Mouse (Mus musculus) erythroblast, adult 5-6 weeks (primary cell): ENCODE measurements around the gene Msh5. TPM values are rescaled to one million over a fixed set of nuclear protein-coding genes. Genes with fewer than 3 reads are reported as not detected.
A peak's percentile ranks its signal among the peaks of the same experiment; 100 is the strongest.

Source experiments
- ATAC-seq: replicated peaks from 2 replicates; pipeline ENCODE4 v1.8.0; 2016; ENCODE audit warnings: moderate number of reproducible peaks, mild to moderate bottlenecking, moderate TSS enrichment, inconsistent platforms; ENCODE audit not compliant: poor library complexity, low FRiP score, severe bottlenecking
- total RNA-seq, 2 experiments: library from RNA; stranded (forward) in 1 of 2; stranded (reverse) in 1 of 2; fragments of 150-400 nt in 1 of 2; fragments of 200-764, 138-1000 nt in 1 of 2; gene quantifications; 2 replicates each; pipeline versions ENCODE4 v1.2.3 to v1.2.4; 2015 to 2017; ENCODE audit warnings: low replicate concordance in 2 of 2

Msh5 gene
- total RNA-seq (2015; ENCODE audit: low replicate concordance) (0.38 and 1.5 TPM in 2 replicates), total RNA-seq (2017; ENCODE audit: low replicate concordance) (5.7 and 8.8 TPM in 2 replicates)

GRCm38 (mm10) chr17:35046681-35047455 is at the start of gene Msh5:
Gene Msh5, minus strand, starts transcription at chr17:35046745.
- peak; percentile 77 for ATAC-seq

GRCm38 (mm10) chr17:35094475-35095365 is 48.2 kb upstream of the Msh5 start:
- ATAC-seq, result no peak

GRCm38 (mm10) chr17:35092403-35093198 is 46.1 kb upstream of the Msh5 start:
- ATAC-seq, result no peak

DNA sequence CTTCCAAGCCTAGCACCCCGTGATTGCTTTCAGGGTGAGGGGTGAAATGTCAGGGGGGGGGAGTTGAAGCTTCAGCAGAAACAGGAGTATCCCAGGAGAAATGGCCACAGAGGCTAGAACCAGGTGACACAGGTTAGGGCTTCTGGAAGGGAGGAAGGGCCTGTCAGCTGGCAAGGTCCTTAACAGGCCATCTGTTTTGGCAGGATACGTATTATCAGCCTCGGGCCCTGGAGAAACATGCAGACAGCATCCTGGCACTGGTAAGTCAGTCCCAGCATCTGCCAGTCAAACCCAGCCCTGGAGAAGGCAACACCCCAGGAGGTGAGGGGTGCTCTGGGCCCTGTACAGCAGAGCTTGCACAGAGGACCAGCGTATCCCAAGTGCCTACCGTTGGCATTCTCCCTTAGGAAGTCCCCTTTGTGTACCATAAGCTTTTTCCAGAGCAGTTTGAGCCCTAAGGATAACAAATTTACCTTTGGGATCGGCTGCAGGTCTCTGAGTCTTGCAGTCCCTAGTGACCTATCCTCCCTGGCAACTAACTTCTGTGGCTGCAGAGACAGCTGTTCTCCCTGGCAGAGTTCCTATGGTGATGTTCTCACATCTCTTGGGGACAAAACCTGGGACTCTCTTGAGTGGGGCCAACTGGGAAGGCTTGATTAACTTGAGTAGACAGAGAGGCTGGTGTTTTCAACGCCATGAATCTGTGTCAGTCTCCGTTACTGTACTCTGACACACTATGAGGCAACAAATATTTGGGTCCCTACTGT is 43.8 kb upstream of the Msh5 start:
- ATAC-seq, result peak; percentile 80

DNA sequence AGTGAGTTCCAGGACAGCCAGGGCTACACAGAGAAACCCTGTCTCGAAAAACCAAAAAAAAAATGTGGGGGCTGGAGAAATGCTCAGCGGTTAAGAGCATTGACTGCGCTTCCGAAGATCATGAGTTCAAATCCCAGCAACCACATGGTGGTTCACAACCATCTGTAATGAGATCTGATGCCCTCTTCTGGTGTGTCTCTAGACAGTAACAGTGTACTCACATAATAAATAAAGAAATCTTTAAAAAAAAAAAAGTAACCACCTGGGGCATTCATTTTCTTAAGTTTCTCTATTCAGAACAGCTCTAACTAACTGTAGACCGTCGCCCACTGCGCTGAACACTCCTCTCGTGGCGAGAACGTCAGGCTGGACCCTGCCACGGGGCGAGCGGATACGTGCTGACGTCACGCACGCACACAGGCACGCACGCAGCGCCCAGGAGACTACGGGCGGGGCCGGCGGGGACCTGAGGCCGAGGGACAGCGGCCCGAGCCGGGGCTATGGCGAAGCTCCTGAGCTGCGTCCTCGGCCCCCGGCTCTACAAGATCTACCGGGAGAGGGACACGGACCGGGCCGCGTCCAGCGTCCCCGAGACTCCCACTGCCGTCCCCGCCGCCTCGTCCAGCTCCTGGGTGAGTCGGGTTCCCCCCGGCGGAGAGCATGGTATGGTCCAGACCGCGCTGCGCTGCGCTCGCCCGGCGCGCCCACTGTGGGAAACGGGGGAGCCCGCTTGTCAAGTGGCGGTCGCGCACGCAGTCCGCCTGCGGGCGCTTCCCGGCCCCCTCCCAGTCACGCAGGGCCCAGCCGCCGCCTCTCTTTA is 42.5 kb upstream of the Msh5 start, which contains the start of gene Abhd16a:
TSS of gene Abhd16a (plus strand) at position 439 of the 820 bp plus-strand sequence.
- peak; percentile 90 for ATAC-seq

DNA sequence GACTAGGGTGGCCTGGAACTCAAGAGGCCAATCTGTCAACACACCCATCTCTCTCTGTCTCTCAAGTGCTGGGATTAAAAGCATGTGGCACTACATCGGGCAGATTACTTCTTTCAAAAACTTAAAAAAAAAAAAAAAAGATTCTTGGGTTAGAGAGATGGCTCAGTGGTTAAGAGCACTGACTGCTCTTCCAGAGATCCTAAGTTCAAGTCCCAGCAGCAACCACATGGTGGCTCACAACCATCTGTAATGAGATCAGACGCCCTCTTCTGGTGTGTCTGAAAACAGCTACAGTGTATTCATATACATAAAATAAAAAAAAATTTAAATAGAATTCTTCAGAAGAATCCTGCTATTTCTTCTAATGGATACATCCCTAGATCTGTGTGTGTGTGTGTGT is 41.6 kb upstream of the Msh5 start:
- ATAC-seq, result no peak

DNA sequence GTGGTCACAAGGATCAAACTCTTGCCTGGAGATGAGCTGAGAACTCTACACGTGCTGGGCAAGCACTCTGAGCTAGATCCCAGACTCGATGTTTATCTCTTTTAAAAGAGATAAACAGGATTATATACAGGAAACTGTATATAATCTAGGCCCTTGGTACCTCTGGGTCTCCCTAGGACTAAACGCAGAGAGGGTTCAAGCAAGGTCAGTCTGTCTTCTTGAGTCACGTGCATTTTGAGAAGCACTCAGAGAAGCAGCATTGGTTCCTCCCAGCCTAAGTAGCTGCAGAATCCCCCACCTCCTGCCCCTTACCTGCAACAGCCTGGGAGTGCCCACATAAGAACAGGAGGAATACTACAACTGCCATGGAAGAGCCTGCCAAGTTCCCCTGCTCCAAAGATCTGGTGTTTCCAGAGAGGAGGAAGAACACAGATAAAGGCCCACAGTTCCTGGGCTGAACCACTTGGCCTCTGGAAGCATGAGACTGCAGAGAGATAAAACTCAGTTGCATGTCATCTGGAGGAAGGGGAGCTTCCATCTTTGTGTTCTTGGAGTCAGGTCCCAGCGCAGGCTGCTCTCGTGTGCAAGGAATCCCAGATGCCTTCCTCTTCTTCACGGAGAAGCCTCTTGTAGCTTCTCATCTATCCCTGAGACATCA is 38.8 kb upstream of the Msh5 start, which contains the start of gene Ly6g6f:
TSS of gene Ly6g6f (minus strand) at position 403 of the 658 bp plus-strand sequence.
- no peak for ATAC-seq

DNA sequence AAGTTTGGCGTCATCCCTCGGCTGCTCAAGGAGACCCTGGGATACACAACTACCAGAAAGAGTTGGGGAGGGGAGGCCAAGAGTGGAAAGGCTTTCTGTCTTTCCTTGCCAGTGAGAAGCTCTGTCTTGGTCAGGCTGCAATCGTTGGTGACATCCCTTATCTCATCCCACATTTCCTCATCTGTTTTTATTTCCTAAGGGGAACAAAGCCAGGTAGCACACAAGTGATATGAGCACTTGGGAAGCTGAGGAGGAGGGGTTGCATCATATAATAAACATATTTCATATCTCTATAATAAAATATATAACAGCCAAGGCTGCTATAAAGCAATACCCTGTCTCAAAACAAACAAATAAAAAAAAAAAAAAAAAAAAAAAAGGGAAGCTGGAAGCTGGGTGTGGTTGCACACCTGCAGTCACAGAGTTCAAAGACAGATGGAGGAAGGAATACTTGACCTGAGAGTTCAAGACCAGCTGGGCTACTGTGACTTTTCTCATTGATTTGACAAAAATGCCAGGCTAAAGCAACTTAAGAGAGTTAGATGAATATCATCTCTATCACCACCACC is 37.5 kb upstream of the Msh5 start:
- ATAC-seq, result no peak

- ATAC-seq, result no peak
Measured at GRCm38 (mm10) chr17:35082841-35083576, 36.5 kb upstream of the Msh5 start.

DNA sequence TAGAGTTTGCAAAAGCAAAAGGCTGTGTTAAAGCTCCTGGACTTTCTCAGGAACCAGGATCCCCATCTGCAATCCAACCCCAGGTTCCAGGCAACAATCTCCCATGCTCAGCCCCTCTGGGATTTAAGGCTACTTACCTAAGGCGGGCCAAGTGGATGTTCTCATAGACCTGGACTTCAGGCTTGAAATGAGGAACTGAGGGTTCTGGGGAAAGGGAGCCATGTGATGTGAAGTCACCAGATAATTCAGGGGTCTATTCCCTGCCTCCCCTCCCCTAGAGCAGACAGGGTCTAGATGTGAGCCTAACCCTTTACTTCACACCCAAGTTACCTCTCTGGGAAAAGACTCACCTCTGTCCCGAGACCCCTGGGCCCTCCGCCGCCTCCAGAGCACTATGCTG is 34.2 kb upstream of the Msh5 start:
- ATAC-seq, result no peak

- ATAC-seq, result peak; percentile 58
Measured at GRCm38 (mm10) chr17:35080248-35080647, 33.7 kb upstream of the Msh5 start.

DNA sequence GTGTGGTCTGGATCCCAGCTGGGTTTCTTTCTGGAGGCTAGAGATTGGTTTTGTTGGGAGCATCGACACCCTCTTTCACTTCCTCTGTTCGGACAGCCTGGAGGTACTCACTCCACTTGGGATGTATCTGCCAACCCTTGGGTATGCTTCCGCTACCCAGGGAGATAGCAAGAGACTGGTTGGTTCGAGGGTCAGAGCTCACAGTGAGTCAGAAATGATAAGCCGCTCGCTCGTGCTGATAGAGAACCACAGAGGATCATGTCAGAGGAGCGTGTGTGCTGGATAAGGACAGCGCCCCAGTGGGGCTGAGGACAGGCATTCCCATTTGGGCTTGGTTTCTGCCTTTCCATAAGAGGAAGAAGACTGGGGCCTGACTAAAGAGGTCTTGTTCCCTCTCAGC is 33.2 kb upstream of the Msh5 start:
- ATAC-seq, result peak; percentile 82

GRCm38 (mm10) chr17:35077786-35078233 is 31.3 kb upstream of the Msh5 start, which contains the start of gene Ly6g6d:
Gene Ly6g6d, minus strand, starts transcription at chr17:35078065.
- ATAC-seq, result no peak

DNA sequence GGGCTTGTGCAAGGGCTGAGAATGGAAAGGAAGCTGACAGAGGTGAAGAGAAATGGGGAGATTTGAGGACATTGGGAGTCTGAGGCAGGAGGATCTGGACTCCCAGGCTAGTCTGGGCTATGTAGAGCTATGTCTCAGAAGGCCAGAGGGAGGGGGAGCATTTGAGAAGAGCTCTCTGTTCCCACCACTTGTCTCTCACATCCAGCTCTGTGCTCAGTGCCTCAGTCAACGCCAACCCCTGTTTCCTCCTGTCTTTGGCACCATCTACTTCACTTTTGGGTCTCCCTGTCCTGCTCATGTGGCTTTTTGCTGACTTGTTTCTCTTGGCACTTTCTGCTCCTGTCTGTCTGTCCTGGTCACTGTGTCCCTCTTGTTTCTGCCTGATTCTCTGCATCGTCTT is 30.7 kb upstream of the Msh5 start:
- no peak for ATAC-seq

GRCm38 (mm10) chr17:35076507-35077176 is 30.1 kb upstream of the Msh5 start, which contains the start of gene Ly6g6e:
Gene Ly6g6e, plus strand, starts transcription at chr17:35076902.
- no peak for ATAC-seq

DNA sequence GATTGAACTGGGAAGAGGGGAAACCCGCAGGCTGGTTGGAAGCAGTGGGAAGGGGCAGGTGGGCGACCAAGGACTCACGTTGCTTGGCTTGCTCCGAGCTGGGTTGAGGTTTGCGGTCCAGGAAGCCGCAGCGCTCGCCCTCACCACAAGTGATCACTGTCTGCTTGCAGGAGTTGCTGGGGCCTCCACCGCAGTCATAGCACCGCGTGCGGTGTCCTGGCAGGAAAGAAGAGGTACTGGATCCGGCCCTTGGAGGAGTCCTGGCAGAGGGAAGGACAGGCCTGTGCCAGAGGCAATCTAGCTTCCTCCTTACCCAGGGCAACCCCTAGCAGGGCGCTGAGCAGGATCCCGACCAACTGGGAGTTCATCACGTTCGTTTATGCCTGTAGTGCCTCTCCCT is 27.6 kb upstream of the Msh5 start:
- no peak for ATAC-seq
